Mouse (Mus musculus): Measurements from ENCODE around the gene Hagh. TPM values are rescaled to one million over a fixed set of nuclear protein-coding genes. Genes with fewer than 3 reads are reported as not detected.

Gene Hagh
- 100 to 1,000 TPM; 129 TPM for total RNA-seq (2021)
- long read RNA-seq, transcript Hagh-202 (9 exons, 1,191 nt), result major isoform, 81 of 90 reads
- long read RNA-seq, partial matches to known transcripts, result 3 of 90 reads
- long read RNA-seq, other reads (novel, unspliced or antisense), result 6 of 90 reads

DNA sequence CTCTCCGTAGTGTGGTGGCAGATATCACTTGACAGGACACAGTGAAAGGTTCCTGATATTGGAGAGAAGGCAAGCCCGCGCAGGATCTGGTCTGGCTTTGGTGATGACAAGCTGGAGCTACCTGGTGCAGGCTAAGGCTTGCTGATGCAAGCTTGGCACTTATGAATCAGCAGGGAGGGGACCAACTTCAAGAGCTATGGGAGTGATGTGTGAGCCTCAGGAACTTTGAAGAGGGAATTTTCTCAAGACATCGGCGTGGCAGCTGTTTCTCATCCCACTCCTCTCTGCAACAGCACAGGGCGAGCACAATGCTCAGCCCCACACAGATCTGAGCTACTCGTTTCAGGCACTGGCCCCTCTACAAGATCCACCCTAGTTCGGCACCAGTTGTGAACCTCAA is at the start of gene Hagh:
TSS of gene Hagh (plus strand) at position 302 of the 400 bp plus-strand sequence.
- no peak for DNase-seq (ENCODE audit: low spot score in 2 of 2)

GRCm38 (mm10) chr17:24792190-24792589 is 47.8 kb upstream of the Hagh start:
- no peak for DNase-seq (ENCODE audit: low spot score in 2 of 2)

GRCm38 (mm10) chr17:24794791-24795190 is 45.2 kb upstream of the Hagh start:
- DNase-seq (ENCODE audit: low spot score in 2 of 2), result no peak

GRCm38 (mm10) chr17:24796969-24797368 is 43.0 kb upstream of the Hagh start:
- no peak for DNase-seq (ENCODE audit: low spot score in 2 of 2)

GRCm38 (mm10) chr17:24798229-24798628 is 41.7 kb upstream of the Hagh start:
- no peak for DNase-seq (ENCODE audit: low spot score in 2 of 2)

DNA sequence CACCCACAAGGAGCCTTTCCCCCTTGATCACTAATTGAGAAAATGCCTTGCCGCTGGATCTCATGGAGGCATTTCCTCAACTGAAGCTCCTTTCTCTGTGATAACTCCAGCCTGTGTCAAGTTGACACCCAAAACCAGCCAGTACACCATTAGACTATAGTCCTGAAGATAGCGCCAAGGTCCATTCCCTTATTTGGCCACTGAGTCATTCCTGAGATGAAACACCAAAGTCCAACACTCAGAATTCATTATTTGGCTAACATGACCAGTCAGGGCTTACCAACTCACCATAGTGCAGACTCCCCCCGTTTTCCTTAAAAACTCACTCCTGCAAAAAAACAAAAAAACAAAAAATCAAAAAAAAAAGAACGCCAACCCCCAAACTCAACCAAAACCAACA is 40.5 kb upstream of the Hagh start:
- no peak for DNase-seq (ENCODE audit: low spot score in 2 of 2)

GRCm38 (mm10) chr17:24800524-24800923 is 39.4 kb upstream of the Hagh start:
- DNase-seq (ENCODE audit: low spot score in 2 of 2), result no peak

GRCm38 (mm10) chr17:24803952-24804951 is 35.7 kb upstream of the Hagh start, which contains the start of gene Meiob:
TSS of gene Meiob (plus strand) at chr17:24804289.
- peak; percentile 1 to 18 for DNase-seq (ENCODE audit: low spot score in 2 of 2)

GRCm38 (mm10) chr17:24811211-24811610 is 28.7 kb upstream of the Hagh start:
- DNase-seq (ENCODE audit: low spot score in 2 of 2), result no peak

GRCm38 (mm10) chr17:24812215-24812614 is 27.7 kb upstream of the Hagh start:
- no peak for DNase-seq (ENCODE audit: low spot score in 2 of 2)

GRCm38 (mm10) chr17:24815256-24815655 is 24.7 kb upstream of the Hagh start:
- no peak for DNase-seq (ENCODE audit: low spot score in 2 of 2)

- no peak for DNase-seq (ENCODE audit: low spot score in 2 of 2)
Measured at GRCm38 (mm10) chr17:24817503-24817902, 22.4 kb upstream of the Hagh start.

GRCm38 (mm10) chr17:24818172-24818571 is 21.8 kb upstream of the Hagh start:
- DNase-seq (ENCODE audit: low spot score in 2 of 2), result no peak

DNA sequence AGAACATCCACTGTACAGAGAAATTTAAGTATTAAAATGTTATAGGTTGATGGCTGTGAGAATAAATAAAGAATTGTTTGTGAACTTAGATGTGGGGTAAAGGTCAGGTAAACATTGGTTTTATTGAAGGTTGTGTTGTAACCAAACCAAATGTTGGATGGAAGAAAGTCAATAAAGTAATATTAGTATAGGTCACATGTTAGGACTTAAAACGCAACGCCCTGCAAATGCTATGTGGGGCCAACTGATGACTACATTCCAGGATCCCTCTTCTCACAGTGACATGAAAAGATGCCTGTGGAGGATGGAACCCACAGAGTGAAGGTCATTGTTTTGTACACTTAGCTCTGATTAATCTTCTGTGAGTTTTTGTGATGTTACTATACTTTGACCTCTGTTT is 20.5 kb upstream of the Hagh start:
- no peak for DNase-seq (ENCODE audit: low spot score in 2 of 2)

GRCm38 (mm10) chr17:24821351-24822280 is 18.3 kb upstream of the Hagh start:
- no peak for DNase-seq (ENCODE audit: low spot score in 2 of 2)

DNA sequence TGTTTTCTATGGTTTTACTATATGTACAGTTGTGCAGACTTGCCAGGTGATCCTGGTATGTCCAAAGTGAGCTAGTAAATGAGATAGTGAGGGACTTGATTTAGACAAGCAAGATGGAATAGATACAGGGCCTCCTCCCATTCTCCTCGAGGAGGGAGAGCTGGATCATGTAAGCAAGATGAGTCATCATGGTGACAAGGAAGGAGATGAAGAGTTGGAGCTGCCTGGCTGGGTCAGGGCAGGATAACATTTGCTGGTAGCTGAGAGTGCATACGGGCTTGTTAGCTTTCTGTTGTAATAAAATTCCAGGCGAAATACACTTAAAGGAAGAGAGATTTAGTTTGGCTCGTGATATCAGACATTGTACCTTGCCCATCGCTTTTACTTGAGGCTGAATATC is 398 bp downstream of the Hagh start:
- no peak for DNase-seq (ENCODE audit: low spot score in 2 of 2)

DNA sequence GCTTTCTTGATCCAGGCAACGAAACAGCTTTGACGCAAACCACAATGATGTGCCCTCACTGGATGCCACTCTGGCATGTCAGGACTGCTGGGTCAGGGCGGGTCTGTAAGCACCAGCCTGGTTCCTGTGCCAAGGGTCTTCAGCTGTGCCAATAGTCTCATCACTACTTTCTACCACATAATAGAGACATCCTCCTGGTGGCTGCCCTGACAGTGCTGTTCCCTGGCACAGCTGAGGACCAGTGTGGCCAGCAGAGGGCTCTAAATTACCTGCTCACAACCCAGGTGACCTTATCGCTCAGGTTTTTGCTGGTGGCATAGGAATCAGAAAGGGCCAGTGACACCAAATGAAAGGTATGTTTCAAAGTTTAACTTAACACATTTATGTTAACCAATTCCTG is 1.2 kb downstream of the Hagh start:
- DNase-seq (ENCODE audit: low spot score in 2 of 2), result no peak

DNA sequence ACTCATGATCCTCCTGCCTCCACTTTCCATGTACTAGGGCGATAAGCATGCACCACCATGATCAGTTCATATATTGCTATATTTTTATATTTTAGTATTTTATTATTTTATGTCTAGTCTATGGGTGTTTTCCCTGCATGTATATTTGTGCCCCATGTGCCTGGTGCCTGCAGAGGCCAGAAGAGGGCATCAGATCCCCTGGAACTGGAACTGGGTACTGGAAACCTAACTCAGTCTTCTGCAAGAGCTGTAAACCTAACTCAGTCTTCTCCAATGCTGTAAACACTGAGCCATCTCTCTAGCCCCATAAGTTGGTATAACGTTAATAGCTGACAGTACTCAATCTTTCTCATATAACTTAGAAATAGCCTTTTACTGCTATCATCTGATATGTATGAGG is 2.7 kb downstream of the Hagh start:
- DNase-seq (ENCODE audit: low spot score in 2 of 2), result no peak

GRCm38 (mm10) chr17:24844525-24844924 is 4.6 kb downstream of the Hagh start:
- DNase-seq (ENCODE audit: low spot score in 2 of 2), result no peak

- DNase-seq (ENCODE audit: low spot score in 2 of 2), result no peak
Measured at GRCm38 (mm10) chr17:24847386-24847785, 7.4 kb downstream of the Hagh start.

GRCm38 (mm10) chr17:24848600-24849031 is 8.7 kb downstream of the Hagh start:
- DNase-seq (ENCODE audit: low spot score in 2 of 2), result no peak

DNA sequence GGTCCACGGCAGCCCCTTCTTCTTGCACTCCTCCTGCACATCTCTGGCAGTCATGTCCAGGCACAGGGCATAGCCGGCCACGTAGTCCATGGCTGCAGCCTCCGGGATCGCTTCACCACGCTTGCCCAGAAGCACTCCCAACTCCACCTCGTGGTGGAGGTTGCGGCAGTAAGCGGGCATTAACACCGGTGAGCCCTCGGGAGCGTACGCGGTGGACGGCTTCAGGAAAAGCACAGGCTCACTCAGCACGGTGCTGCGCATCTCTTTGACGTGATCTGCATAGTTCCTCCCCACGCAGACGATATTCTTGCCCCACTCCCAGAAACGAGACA is 9.8 kb downstream of the Hagh start:
- no peak for DNase-seq (ENCODE audit: low spot score in 2 of 2)

Measured in layer of hippocampus, adult 18-20 months (tissue).